Mouse (Mus musculus) urinary bladder, postnatal 36 days (tissue): ENCODE measurements around the gene Phf19.

Source experiments
- DNase-seq, 2 experiments: peaks; one replicate each; pipeline ENCODE4 v3.0.0; 2022; ENCODE audit warnings: low spot score in 2 of 2, mixed read lengths in 1 of 2

The Phf19 gene

DNA sequence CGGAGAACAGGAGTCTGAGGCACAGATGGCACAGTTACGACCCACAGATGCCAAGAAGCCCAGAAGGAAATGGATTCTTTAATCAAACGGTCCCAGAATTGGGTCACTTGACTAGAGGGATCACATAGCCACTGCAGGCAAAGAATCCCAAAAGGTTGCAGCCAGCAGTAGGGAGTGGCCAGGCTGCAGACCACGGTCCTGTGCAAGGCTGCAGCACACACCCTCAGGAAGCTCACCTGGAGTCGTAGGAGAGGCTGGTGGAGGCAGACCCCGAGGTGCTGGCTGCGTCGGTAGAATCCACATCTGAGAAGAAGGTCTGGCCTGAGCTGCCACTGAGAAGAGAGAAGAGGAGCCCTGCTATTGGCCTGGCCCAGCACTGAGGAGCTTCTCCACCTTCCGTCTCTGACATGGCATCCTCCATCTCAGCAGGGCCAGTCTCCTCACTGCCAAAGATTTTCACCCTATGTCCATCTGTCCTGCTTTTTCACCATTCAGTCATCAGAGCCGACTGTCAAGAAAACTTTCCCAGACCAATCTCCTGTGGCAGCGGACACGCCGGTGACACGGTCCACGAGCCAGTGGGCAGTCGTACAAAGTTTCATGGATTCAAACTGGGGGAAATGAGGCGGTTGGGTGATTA lies 16.9 kb downstream of the Phf19 start:
- no peak for DNase-seq

DNA sequence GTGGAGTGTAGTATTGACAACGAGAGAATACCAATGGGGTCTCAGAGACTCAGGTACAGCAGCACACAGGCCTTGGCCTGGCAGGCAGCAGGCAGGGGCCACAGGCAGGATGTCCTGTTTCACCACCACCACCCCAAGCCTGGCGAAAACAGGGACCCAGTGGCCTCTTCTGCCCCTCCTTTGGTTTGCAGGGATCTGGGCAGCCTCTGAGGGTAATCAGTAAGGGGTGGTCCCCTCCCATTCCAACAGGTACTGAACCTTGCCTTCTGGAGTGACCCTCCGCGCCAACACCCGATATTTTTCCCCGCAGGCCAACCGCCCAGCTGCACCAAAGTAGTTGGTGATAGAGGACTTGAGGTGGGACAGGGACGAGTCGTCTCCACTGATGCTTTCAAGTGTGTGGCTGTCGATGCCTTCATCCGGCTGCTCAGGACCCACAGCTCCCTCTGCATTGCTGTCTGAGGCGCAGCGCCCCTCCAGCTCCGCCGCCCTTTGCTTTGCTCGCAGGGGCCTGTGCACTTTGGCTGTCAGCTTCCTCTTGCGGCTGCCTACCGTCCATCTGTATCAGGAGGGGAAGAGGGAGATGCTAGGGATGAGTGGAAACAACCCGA lies 18.2 kb downstream of the Phf19 start:
- no peak for DNase-seq

- no peak for DNase-seq
Observed at GRCm38 (mm10) chr2:34893950-34894349, 19.9 kb downstream of the Phf19 start.

DNA sequence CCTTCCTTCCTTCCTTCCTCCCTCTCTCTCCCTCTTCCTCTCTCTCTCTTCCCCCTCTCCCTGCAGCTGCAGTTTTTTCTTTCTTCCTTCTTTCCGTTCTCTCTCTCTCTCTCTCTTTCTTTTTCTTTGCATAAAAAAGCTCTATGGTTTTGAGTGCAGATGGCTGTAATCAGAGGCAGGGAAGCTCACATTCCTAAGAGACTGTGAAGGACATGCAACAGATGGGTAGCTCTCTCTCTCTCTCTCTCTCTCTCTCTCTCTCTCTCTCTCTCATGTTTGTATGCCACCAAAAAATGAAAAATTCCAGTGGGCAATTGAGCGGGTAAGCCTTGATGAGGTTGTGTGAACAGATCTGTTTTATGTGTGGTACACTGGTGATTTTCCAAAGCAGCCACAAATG lies 29.6 kb downstream of the Phf19 start:
- no peak for DNase-seq

DNA sequence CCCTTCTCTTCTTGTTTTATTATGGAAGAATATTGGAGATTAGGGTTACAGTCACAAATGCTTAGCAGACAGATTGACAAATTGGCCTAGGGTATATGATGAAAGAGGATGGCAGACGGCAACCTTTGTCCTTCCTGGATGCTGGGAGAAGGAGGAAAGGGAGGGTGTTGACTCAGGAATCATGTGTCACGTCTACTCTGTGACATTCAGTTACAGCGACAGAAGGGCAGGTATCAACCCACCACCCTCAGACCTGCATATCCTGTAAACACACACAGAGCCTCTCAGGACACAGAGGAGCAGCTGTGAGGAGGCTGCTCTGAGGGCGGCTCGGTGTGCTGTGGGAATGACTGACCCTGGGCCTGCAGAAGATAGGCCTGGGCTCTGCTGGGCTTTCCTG lies 30.6 kb downstream of the Phf19 start:
- no peak for DNase-seq

- no peak for DNase-seq
Observed at GRCm38 (mm10) chr2:34882757-34883156, 31.1 kb downstream of the Phf19 start.

GRCm38 (mm10) chr2:34880054-34880453 lies 33.8 kb downstream of the Phf19 start:
- DNase-seq: no peak

GRCm38 (mm10) chr2:34874816-34875345 lies 38.9 kb downstream of the Phf19 start, which contains the start of gene Psmd5:
Psmd5 (minus strand) TSS chr2:34874968.
- no peak for DNase-seq

- DNase-seq: peak; percentile 23 to 42
Observed at GRCm38 (mm10) chr2:34874271-34874670, 39.6 kb downstream of the Phf19 start, which contains the start of gene Cutal. Cutal (plus strand) TSS chr2:34874396.

- DNase-seq: peak; percentile 88 to 93
Observed at GRCm38 (mm10) chr2:34870520-34871474, 43.0 kb downstream of the Phf19 start.

- no peak for DNase-seq
Observed at GRCm38 (mm10) chr2:34869680-34870079, 44.1 kb downstream of the Phf19 start.

DNA sequence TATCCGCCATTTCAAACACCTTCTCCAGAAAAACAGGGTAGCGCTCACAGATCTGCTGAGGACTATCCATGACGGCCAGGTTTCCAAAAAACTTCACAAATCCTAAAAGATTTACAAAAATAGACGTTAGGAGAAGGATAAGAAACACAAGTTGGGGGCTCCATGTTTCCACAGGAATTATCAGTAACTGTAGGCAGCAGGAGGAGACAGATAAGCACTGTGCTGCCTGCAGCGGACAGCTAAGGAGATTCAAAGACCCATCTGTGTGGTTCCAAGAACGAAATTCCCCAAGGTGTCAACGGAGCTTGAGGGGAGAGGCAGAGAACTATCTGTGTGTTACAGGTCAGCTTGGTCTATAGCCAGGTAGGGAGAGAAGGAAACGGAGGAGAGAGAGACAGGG lies 56.1 kb downstream of the Phf19 start:
- no peak for DNase-seq

DNA sequence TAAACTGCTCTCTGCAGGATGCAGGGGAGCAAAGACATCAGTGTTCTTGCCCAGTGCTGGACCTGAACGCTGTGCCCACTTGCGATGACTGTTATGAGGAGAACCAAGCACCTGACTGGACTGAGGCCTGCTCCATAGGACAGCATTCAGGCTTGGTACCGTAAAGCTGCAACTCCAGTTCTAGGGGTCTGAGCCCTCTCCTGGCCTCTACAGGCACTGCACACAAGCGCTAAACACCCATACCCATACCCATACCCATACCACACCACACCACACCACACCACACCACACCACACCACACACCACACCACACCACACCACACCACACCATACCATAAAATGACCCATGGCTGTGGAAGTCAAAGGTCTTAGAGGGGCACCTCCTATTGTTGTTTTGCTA lies 58.6 kb downstream of the Phf19 start:
- no peak for DNase-seq

- DNase-seq: no peak
Observed at GRCm38 (mm10) chr2:34847702-34848101, 66.1 kb downstream of the Phf19 start.
